Mouse (Mus musculus): ENCODE measurements at regions not wholly inside any gene's neighbourhood (a gene's known extent, or its start where the extent isn't known, plus 50 kb on each side); places are given as distances from the start of the nearest gene placed in this dataset.

DNA sequence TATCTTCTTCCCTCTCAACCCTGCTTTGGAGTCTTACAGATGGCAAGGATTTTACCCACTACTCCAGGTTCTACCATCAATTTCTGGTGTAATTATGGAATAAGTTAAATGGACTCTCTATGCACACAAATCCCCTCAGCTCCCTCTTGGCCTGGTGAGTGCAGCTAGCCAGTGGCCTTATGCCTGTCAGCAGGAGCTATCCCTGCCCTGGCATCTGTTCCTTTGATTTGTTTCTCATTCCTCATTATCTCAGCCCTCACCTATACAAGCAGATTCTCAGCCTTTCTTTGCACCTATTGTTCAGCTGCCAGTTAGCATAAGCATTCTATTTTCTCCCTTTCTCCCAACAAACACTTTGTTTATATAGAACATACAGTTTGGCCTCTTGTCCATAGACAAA lies 150.3 kb downstream of the Rnf152 start:
- peak; percentile 24 to 26 for DNase-seq

GRCm38 (mm10) chr1:105199305-105199704 lies 157.2 kb downstream of the Rnf152 start:
- DNase-seq = no peak

GRCm38 (mm10) chr1:105191126-105191525 lies 165.4 kb downstream of the Rnf152 start:
- no peak for DNase-seq

DNA sequence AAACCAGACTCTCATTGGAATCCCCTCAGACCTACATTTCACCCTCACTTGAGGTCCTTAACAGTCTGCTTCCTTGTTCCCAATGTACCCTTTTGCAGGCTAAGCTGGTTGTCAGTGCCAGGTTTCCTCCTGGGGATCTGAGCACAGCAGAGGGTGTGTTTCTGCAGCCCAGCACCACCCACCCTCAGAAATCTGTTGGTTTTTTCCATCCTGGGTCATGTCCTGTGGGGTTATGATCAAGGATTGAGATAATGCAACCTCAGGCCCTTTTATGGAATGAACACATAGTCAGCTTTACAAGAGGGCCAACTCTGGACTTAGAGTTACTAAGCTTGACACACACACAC lies 167.6 kb downstream of the Rnf152 start:
- DNase-seq = no peak

DNA sequence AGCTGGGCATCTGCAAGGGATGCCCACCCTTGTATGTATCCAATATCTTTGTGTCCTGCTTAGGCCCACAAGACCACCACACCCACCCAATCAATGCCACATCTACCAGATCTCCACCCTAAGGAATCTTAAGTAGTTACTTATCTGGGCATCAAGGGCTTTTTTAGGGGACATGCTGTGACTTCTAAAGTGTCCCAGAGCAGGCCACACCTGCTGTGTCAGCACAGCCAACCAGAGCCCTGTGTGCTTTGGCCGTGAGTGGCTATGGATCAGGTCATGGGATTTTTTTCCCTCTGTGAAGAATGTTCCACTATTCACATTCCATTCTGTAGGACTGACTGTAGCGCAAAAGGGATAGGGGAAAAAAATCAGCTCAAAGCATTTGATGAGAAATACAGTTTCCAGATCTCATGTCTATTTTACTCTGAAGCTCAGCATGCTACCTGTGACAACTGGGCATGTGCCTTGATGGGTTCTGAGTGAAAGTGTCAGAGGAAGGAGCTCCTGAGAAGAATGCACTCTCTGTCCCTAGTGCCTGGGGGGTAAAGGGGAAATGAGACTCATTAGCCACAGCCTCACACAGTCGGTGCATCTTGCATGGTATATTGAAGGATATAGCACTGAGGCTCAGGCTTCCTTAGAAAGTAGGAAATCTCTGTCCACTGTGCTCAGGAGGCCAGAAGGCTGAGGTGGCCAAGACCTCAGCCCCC lies 168.1 kb downstream of the Rnf152 start:
- no peak for DNase-seq

- no peak for DNase-seq
Measured at GRCm38 (mm10) chr1:105184470-105184869, 172.0 kb downstream of the Rnf152 start.

DNA sequence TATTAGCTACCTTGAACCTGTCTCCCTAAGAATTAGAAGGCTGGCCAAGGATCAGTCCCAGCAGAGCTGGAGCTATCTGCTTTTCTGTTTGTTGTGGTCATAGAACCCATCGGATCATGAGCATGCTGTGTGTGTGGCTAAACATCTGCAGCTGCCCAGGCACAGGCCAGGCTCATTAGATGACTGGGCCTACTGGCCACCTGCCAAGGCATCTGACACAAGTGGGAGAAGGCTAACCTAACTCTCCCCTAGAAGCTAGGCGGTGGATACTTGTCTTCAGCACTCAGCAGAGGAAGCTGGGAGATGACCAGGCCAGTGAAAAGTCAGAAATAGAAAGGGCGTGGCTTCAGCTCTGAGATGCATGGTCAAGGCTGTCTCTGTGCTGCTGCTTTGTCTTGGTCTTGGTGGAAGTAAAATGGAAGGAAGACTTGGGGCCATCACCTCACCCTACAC lies 177.1 kb downstream of the Rnf152 start:
- peak in 1 of 2 experiments; percentile 7 for DNase-seq

DNA sequence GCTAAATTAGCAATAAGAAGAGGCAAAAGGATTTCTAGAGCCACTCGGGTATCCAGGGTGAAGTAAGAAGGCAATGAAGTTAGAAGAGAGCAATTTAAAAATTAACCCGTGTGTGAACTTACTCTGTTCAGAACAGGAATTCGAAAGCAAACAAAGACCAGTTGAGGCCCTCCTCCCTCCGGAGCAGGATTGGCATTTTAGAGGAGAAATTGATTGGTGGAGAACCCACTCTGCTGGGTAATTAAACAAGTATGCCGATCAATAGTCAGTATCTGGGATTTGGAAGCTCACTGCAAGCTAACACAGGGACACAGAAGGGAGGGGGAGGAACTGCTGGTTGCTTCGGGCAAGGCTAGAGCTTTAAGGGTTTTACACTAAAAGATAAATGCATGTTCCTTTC lies 177.7 kb downstream of the Rnf152 start:
- DNase-seq = no peak

GRCm38 (mm10) chr1:105177938-105178337 lies 178.6 kb downstream of the Rnf152 start:
- no peak for DNase-seq

- no peak for DNase-seq
Measured at GRCm38 (mm10) chr1:105177015-105177762, 179.3 kb downstream of the Rnf152 start.

- no peak for DNase-seq
Measured at GRCm38 (mm10) chr1:105170979-105171378, 185.5 kb downstream of the Rnf152 start.

DNA sequence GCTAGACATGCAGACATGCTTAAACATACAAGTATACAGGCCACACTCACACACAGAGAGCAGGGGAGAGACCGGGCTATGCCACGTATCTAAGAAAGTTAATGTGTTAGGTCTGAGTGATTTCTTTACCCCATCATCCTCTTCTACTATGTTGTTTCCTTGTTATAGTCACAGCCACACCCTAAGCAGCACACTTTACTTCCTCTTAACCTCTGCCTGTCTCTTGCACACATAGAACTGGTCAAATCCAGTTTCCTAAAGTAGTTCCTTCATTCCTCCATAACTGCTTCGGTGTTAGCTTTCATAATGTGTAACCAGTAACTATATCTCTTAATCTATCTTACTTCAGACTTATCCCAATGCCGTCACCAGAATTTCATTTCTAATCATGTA lies 186.4 kb downstream of the Rnf152 start:
- no peak for DNase-seq

DNA sequence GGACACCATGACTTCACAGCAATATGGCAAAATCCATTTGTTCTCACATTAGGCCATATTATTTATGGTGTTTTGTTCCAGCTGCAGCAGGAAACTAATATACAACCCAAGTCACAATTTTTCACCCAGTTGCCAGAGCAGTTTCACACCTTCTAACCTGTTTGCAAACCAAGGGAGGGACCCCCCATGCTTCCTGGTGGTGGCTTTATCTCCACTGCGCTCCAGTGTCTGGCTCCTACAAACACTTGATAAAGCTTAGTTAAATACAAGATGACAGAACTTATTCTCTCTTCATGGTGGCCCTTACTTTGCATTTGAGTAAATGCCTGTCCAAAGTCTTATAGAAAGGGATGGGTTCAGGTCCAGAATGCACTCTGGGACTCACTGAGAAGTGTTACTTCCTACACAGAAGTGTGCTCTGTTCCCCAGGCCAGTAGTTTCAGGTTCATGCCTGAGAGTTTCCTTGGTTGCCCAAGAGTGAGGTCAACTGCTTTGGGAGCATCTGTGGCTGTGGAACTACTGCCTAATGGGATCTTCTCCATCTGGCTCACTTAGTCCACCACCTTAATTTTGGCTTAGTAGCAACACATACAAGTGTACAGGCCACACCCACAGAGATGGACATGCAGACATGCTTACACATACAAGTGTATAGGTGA lies 186.9 kb downstream of the Rnf152 start:
- DNase-seq = no peak

DNA sequence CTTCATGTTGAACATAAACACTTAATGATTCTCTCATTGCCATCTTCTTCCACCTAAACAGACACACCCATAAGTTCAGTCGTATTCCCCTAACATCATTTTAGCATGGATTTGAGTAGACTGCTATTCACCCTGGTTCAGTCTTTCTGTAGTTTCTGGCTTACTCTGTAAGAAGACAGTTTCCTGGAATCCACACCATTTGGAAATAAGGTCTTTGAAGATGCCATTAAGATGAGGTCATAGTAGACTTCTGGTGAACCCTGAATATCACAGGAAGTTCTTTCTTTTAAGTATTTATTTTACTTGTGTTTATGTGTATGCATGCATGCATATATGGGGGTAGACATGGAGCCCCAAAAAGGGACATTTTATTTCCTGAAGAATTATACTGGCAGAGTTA lies 187.7 kb downstream of the Rnf152 start:
- no peak for DNase-seq

DNA sequence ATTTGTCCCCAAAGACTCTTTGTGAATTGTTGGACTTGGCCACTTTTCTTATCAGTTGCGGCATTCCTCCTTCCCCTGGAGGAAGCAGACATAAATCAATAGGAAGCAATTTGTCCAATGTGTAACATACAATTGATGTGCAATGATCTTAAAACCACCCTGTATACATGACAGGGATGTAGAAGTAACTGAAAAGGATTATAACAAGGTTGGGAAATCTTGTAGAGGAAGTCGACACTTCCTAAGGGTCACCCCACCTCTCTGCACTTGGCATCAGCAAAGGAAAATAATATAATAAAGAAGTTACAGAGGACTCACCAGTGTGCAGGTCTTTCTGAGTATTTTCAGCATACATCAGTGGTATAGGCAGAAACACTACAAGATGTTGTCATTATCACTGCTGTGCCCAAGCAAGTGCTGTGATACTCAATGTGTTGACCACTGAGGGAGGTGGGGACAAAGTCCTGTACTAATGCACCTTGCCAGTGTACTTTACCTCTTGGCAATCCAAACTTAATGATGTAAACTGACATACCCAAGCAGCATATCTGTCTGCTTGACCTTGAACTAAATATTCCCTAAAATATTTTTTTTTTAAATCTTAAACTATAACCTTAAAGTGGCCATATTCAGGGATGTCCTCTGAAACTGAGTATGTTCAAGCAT lies 198.9 kb downstream of the Rnf152 start:
- DNase-seq = no peak

DNA sequence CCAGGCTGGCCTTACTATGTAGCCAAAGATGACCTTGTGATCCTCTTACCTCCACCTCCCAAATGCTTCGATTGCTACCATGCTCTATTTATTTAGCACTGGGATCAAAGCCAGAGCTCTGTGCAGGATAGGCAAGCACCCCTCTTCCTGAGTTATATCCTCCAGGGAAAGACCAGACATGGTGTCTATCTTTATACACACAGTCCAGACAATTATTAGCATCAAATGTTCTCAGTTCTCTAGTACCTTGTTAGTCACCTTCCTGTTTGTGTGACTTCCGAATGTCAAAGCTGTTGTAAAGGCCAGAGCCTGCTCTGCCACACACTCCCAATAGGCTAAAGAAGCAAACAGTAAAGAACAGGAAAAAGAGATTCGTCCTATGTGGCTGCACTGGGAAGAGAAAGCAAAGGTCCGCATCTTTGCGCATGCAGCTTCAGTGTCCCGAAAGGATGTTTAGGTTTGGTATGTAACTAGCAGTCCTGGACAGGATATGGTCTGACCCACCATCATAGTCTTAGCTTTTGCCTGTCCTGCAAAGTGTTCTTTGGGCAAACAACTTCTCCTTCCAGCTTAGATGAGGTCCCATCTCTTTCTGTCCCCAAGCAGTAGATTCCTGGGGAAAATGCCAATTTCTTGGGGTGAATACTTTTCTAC lies 204.2 kb downstream of the Rnf152 start:
- no peak for DNase-seq

DNA sequence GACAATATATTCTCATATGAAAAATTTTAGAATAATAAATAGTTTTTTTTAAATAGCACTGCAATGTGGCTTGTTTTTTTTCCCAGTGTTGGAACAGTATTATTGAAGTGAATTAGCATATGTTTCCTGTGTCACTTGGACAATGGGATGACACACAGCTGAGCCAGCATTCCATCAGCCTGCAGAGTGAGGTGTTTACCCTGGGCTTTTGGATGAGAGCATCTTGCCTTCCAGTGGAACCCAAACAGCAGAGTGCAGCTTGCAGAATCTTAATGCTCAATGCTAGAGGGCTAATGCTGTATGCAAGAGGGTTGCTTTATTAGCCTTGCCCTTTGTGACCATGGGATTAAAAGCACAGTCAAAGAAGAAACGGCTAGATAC lies 205.1 kb downstream of the Rnf152 start:
- no peak for DNase-seq

DNA sequence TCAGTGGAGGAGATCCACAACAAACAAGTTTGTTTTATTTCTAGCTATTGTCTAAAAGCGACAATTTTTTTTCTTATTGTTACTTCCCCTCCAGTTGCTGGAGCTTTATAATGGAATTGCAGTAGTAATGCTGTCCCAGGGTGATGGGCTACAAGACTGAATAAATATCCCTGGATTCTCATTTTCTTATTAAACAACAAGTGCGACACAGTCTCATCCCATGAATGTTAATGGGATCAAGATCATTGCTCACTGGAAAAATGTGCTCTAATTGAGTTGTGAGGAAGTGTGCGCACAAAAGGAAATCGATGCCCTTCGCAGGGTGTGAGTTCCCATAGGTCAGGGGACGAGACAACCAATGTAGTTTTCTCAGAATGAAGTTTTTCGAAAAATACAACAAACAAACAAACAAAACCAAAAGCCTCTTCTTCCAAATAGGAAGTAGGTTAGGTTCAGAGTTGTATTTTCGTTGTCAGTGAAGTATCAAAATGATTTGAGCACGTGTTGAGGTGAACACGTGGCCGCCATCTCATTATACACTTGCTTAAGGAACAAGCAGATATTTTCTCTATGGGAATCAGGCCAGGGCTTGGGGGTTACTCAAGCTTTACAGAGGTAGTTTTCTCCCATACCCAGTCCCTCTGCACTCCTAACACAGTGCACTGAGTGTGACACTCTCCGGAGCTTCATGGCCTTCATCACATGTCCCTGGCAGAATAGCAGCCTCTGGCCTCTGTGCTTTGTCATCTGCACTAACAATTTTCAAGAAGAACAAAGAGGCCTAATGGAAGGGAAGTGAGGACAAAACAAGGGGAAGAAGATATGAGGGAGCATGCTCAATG lies 205.7 kb downstream of the Rnf152 start:
- no peak for DNase-seq

GRCm38 (mm10) chr1:105148792-105149191 lies 207.7 kb downstream of the Rnf152 start:
- no peak for DNase-seq

DNA sequence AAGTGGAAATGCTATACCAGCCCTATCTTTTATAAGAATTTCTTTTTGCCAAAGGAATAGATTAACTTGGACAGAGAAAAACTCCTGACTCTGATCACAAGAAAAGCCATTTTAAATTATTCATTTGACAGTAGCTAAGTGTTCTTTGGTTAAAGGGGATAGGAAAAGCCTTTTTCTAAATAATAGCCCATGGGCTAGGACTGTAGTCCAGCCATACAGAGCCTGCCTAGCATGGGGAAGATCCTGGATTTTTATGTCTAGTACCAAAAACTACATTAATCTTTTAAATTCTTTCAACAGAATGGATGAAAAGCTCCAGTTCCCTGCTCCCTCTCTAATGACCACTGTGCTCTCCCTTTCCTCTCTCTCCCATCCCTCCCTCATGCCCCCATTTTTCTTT lies 208.5 kb downstream of the Rnf152 start:
- DNase-seq = no peak

GRCm38 (mm10) chr1:105123936-105124335 lies 232.6 kb downstream of the Rnf152 start:
- DNase-seq = no peak

DNA sequence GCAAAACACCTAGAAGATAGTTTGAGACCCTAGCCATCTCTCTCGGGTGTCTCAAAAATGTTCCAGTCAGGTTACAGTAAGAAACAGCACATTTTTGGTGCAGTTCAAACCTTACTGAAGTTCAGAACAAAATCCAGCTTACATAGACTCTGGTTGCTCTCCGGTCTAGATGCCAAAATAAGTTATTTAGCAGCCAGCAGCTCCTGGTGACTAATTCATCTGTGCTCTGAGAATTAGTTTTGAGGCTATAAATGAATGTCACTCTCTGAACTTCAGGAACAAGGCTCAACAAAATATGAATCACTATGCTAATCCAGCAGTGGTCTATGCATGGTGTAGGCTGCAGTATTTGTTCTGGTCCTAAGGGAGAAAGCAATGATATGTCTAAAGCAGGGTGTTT lies 238.6 kb downstream of the Rnf152 start:
- no peak for DNase-seq
